Mouse (Mus musculus): ENCODE results near the gene Khdrbs1.

DNA sequence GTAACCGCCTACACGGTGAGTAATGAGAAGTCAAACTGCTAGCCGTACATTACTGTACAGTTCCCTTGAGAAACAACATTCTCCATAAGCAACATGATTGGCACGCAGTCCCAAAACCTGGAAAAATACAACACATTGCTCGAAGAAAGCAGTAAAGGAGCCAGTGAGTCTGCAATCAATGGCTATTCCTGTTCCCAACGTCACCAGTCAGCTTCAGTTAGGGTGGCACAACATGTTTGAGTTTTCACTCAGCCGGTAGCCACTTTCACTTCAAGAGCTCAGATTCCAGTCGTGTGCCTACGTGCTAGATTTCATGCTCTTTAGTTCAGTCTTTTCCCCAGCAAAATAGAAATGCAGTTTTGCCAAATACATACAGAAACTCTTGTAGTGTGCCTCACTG is 25.8 kb downstream of the Khdrbs1 start:
- no peak for TF ChIP-seq CTCF (IDR thresholded peaks at IDR 0.05; ENCODE audit: borderline replicate concordance, insufficient read depth, low read depth, low read length)
- no peak for TF ChIP-seq POLR2A (IDR thresholded peaks at IDR 0.05; ENCODE audit: borderline replicate concordance, insufficient read depth, low read length)

Measured in cerebellum, adult 2 months (tissue).